Mouse (Mus musculus): ENCODE measurements at regions not wholly inside any gene's neighbourhood (a gene's known extent, or its start where the extent isn't known, plus 50 kb on each side); places are given as distances from the start of the nearest gene placed in this dataset.

DNA sequence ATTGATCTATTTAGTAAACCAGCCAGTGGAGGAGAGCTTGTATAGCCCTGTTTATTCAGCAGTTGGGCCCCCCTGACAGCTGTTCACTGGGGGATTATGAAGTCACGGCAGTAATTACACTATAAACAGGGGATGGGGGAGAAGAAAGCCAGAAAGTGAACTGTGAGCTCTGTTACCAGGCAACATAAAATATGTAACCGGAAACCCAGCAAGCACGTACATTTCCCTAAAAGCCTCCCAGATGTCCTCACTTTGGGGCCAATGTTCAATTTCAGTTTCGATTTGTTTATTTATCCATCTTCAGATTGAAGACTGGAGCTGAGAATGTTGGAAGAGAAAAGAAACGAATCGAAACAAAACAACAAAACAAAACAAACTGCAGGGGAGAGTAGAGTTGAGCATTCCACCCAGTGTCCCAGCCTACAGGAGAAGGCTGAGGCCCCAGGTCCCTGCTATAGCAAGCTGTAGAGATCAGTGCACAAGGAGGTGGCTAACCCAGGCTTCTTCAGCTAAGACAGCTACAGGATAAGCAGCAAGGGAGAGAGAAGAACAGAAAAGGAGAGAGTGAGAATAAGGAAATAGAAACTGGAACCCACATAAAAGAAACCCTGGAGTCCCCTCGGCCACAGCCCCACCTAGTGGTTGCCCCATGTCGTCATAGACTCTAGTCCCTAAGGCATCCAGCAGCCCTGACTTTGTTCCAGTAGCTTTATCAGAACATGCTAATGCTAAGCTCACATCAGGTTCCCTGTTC is 517.7 kb upstream of the Gm26657 start:
- no peak for ATAC-seq (ENCODE audit: insufficient number of reproducible peaks, insufficient read depth, low FRiP score, low read depth)
- H3K4me3 ChIP-seq (ENCODE audit: control insufficient read depth in 1 of 2, insufficient read depth in 1 of 2, low read depth in 1 of 2, low read length in 2 of 2) = no peak overlapping the region
- WGBS = 55% methylated on average over 8 of the region's 8 CpGs

DNA sequence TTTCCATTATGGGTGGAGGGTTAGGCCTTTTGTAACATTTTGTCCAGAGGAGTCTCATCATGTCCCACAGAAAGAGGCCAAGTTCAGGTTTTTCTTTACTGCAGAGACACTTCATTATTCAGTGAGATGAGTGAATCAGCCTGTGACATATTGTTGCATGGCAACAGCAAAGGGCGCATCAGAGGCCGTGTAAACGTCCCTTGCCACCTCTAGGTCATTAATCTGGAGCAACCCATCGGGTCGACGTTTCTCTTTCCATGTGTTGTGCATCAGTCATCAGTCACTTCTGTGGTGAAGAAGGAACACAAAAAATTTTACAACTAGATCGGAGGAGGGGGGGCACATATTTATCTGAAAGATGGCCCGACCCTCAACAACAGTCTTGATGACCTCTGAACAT is 519.3 kb upstream of the Gm26657 start:
- Histone ChIP-seq H3K9ac (ENCODE audit: low read length) (no peak overlapping the region), H3K9me3 (ENCODE audit: control insufficient read depth, low read length) (no peaks in the 10 kb centered on the region), H3K4me1 (ENCODE audit: control insufficient read depth in 2 of 2, insufficient read depth in 2 of 2, low read length in 2 of 2) (0 out of 4 replicates have a peak, but pooled peaks cover 0 to 6% of the 10 kb centered on the region in 2 experiments), H3K4me2 (ENCODE audit: low read length) (no peak overlapping the region), H3K27me3 (ENCODE audit: control insufficient read depth, insufficient read depth, low read length) (no peaks in the 10 kb centered on the region), H3K4me3 (ENCODE audit: control insufficient read depth in 1 of 2, insufficient read depth in 1 of 2, low read depth in 1 of 2, low read length in 2 of 2) (no peak overlapping the region), H3K27ac (replicated peaks in 1 of 2; ENCODE audit: control insufficient read depth in 1 of 2, insufficient read depth in 1 of 2, low read depth in 2 of 2, low read length in 2 of 2) (no peak overlapping the region), H3K36me3 (ENCODE audit: control insufficient read depth, insufficient read depth, low read length) (no peaks in the 10 kb centered on the region)
- no peak for ATAC-seq (ENCODE audit: insufficient number of reproducible peaks, insufficient read depth, low FRiP score, low read depth)
- WGBS = 69% methylated on average over 8 of the region's 8 CpGs

More for the DNA sequence above, 517.7 kb upstream of the Gm26657 start:
- Histone ChIP-seq H3K9me3 (ENCODE audit: control insufficient read depth, low read length) (no peaks in the 10 kb centered on the region), H3K27ac (replicated peaks in 1 of 2; ENCODE audit: control insufficient read depth in 1 of 2, insufficient read depth in 1 of 2, low read depth in 2 of 2, low read length in 2 of 2) (no peak overlapping the region), H3K36me3 (ENCODE audit: control insufficient read depth, insufficient read depth, low read length) (no peaks in the 10 kb centered on the region), H3K4me1 (ENCODE audit: control insufficient read depth in 2 of 2, insufficient read depth in 2 of 2, low read length in 2 of 2) (0 out of 4 replicates have a peak, but pooled peaks cover 0 to 2% of the 10 kb centered on the region in 2 experiments), H3K9ac (ENCODE audit: low read length) (no peak overlapping the region), H3K27me3 (ENCODE audit: control insufficient read depth, insufficient read depth, low read length) (no peaks in the 10 kb centered on the region), H3K4me2 (ENCODE audit: low read length) (no peak overlapping the region)

DNA sequence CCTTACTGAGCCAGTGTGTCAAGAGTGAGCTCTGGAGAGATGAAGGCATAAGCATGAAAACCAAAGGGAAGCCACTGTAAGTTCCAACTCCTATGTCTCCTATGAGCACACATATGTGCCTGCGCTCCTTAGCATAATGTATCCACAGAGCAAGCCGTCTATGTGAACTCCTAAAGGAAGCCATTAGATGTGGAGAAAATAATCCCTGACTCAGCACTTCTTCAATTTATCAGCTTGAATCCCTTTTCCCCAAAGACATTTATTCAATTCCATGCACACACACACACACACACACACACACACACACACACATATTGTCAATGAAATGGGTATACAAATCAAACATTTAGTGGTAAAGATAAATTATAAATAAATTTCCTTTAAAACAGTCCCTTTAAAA is 530.4 kb upstream of the Gm26657 start:
- H3K4me2 ChIP-seq (ENCODE audit: low read length) = no peak overlapping the region
- no peaks in the 10 kb centered on the region for H3K4me1 ChIP-seq (ENCODE audit: control insufficient read depth in 2 of 2, insufficient read depth in 2 of 2, low read length in 2 of 2)
- no peaks in the 10 kb centered on the region for H3K27me3 ChIP-seq (ENCODE audit: control insufficient read depth, insufficient read depth, low read length)
- H3K9ac ChIP-seq (ENCODE audit: low read length) = no peak overlapping the region
- H3K4me3 ChIP-seq (ENCODE audit: control insufficient read depth in 1 of 2, insufficient read depth in 1 of 2, low read depth in 1 of 2, low read length in 2 of 2) = no peak overlapping the region
- 94% methylated on average over 2 of the region's 2 CpGs for WGBS
- H3K36me3 ChIP-seq (ENCODE audit: control insufficient read depth, insufficient read depth, low read length) = no peaks in the 10 kb centered on the region
- ATAC-seq (ENCODE audit: insufficient number of reproducible peaks, insufficient read depth, low FRiP score, low read depth) = no peak
- H3K27ac ChIP-seq (replicated peaks in 1 of 2; ENCODE audit: control insufficient read depth in 1 of 2, insufficient read depth in 1 of 2, low read depth in 2 of 2, low read length in 2 of 2) = no peak overlapping the region
- H3K9me3 ChIP-seq (ENCODE audit: control insufficient read depth, low read length) = no peaks in the 10 kb centered on the region

DNA sequence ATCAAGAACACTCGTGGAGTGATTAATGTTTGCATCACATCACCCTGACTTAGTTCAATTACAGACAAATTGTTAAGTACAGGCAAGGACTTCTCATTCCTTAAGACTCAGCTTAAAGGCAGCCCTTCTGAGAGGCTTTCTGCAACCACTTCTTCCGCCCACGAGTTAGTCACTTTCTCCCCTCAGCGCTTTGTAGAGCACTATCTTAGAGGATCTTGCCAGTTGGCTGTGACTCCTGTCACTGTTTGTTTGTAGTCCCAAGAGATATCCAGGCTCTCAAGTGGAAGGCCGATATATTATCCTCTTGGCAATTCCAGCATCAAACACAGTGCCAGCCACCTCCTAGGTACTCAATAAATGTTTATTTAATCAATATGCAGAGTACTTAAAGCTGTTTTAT is 532.1 kb upstream of the Gm26657 start:
- Histone ChIP-seq H3K27me3 (ENCODE audit: control insufficient read depth, insufficient read depth, low read length) (no peaks in the 10 kb centered on the region), H3K4me3 (ENCODE audit: control insufficient read depth in 1 of 2, insufficient read depth in 1 of 2, low read depth in 1 of 2, low read length in 2 of 2) (no peak overlapping the region), H3K9ac (ENCODE audit: low read length) (no peak overlapping the region), H3K4me1 (ENCODE audit: control insufficient read depth in 2 of 2, insufficient read depth in 2 of 2, low read length in 2 of 2) (no peaks in the 10 kb centered on the region), H3K4me2 (ENCODE audit: low read length) (no peak overlapping the region), H3K36me3 (ENCODE audit: control insufficient read depth, insufficient read depth, low read length) (no peaks in the 10 kb centered on the region), H3K27ac (replicated peaks in 1 of 2; ENCODE audit: control insufficient read depth in 1 of 2, insufficient read depth in 1 of 2, low read depth in 2 of 2, low read length in 2 of 2) (no peak overlapping the region), H3K9me3 (ENCODE audit: control insufficient read depth, low read length) (peaks cover 5% of the 10 kb centered on the region; the same call in 1 of the 2 replicates)
- no peak for ATAC-seq (ENCODE audit: insufficient number of reproducible peaks, insufficient read depth, low FRiP score, low read depth)
- WGBS = 42% methylated on average over 5 of the region's 5 CpGs

DNA sequence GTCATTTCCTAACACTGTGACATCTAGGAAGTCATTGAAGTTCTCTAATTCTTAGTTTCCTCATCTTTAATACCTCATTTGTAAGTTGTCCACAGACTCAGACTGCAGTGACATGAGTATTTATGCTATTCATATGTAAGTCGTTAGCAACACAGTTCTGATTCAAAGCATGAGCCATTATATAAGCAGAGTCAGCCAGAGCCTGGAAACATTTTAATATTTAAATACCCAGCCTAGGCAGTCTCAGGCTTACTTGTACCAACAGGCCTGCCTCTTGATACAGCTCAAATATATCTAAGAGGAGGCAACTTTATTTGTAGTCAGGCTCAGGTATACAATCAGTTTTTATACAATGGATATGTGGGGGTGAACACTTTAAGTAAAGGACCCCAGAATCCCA is 534.8 kb upstream of the Gm26657 start:
- 90% methylated on average over 1 of the region's 1 CpGs for WGBS
- H3K9ac ChIP-seq (ENCODE audit: low read length) = no peak overlapping the region
- no peaks in the 10 kb centered on the region for H3K36me3 ChIP-seq (ENCODE audit: control insufficient read depth, insufficient read depth, low read length)
- H3K4me1 ChIP-seq (ENCODE audit: control insufficient read depth in 2 of 2, insufficient read depth in 2 of 2, low read length in 2 of 2) = no peaks in the 10 kb centered on the region
- H3K4me2 ChIP-seq (ENCODE audit: low read length) = no peak overlapping the region
- no peaks in the 10 kb centered on the region for H3K27me3 ChIP-seq (ENCODE audit: control insufficient read depth, insufficient read depth, low read length)
- no peak overlapping the region for H3K4me3 ChIP-seq (ENCODE audit: control insufficient read depth in 1 of 2, insufficient read depth in 1 of 2, low read depth in 1 of 2, low read length in 2 of 2)
- H3K27ac ChIP-seq (replicated peaks in 1 of 2; ENCODE audit: control insufficient read depth in 1 of 2, insufficient read depth in 1 of 2, low read depth in 2 of 2, low read length in 2 of 2) = no peak overlapping the region
- no peak for ATAC-seq (ENCODE audit: insufficient number of reproducible peaks, insufficient read depth, low FRiP score, low read depth)
- H3K9me3 ChIP-seq (ENCODE audit: control insufficient read depth, low read length) = peaks cover 5% of the 10 kb centered on the region; the same call in 1 of the 2 replicates

DNA sequence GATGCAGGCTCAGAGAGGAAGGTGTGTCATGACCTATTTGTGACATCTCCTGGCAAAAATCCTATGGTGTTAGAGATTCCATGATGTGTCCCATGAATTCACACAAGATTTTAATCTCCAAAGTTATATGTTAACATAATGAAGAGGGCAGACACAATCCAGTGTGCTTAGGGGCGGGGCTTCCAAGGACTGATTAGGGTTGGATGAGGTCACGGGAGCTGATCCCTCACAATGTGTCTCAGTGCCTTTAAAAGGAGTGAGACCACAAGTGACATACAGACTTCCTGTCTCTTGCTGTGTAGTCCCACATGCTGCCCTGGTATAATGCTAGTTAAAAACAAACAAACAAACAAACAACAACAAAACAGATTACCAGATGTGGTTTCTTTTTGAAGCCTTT is 546.5 kb upstream of the Gm26657 start:
- 65% methylated on average over 2 of the region's 2 CpGs for WGBS

DNA sequence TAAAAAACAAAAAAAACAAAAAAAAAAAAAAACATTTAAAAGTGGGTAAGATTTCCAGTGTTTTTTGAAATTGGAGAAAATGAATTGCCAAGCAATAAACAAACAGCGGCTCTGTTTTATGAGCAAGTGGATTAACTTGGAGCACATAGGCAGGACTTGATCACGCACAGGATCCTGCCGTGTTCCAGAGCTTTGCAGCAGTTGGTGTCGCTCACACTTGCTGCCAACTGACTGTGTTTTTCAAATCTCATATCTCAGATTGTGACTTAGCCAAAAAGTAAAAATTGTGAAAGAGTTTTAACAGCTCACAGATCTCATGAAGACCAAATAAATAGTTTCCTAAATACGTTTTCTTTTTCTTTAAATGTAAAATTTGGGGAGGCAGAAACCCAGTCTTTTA is 547.4 kb upstream of the Gm26657 start:
- no peaks in the 10 kb centered on the region for H3K36me3 ChIP-seq (ENCODE audit: control insufficient read depth, insufficient read depth, low read length)
- no peaks in the 10 kb centered on the region for H3K4me1 ChIP-seq (ENCODE audit: control insufficient read depth in 2 of 2, insufficient read depth in 2 of 2, low read length in 2 of 2)
- no peak for ATAC-seq (ENCODE audit: insufficient number of reproducible peaks, insufficient read depth, low FRiP score, low read depth)
- no peak overlapping the region for H3K9ac ChIP-seq (ENCODE audit: low read length)
- WGBS = 85% methylated on average over 5 of the region's 5 CpGs
- H3K27ac ChIP-seq (replicated peaks in 1 of 2; ENCODE audit: control insufficient read depth in 1 of 2, insufficient read depth in 1 of 2, low read depth in 2 of 2, low read length in 2 of 2) = no peak overlapping the region
- H3K4me2 ChIP-seq (ENCODE audit: low read length) = no peak overlapping the region
- H3K4me3 ChIP-seq (ENCODE audit: control insufficient read depth in 1 of 2, insufficient read depth in 1 of 2, low read depth in 1 of 2, low read length in 2 of 2) = no peak overlapping the region
- H3K9me3 ChIP-seq (ENCODE audit: control insufficient read depth, low read length) = no peaks in the 10 kb centered on the region
- no peaks in the 10 kb centered on the region for H3K27me3 ChIP-seq (ENCODE audit: control insufficient read depth, insufficient read depth, low read length)

More for the DNA sequence above, 546.5 kb upstream of the Gm26657 start:
- no peak for ATAC-seq (ENCODE audit: insufficient number of reproducible peaks, insufficient read depth, low FRiP score, low read depth)
- no peaks in the 10 kb centered on the region for H3K36me3 ChIP-seq (ENCODE audit: control insufficient read depth, insufficient read depth, low read length)
- H3K9ac ChIP-seq (ENCODE audit: low read length) = no peak overlapping the region
- H3K4me2 ChIP-seq (ENCODE audit: low read length) = no peak overlapping the region
- H3K4me1 ChIP-seq (ENCODE audit: control insufficient read depth in 2 of 2, insufficient read depth in 2 of 2, low read length in 2 of 2) = no peaks in the 10 kb centered on the region
- H3K9me3 ChIP-seq (ENCODE audit: control insufficient read depth, low read length) = no peaks in the 10 kb centered on the region
- H3K27ac ChIP-seq (replicated peaks in 1 of 2; ENCODE audit: control insufficient read depth in 1 of 2, insufficient read depth in 1 of 2, low read depth in 2 of 2, low read length in 2 of 2) = no peak overlapping the region
- no peak overlapping the region for H3K4me3 ChIP-seq (ENCODE audit: control insufficient read depth in 1 of 2, insufficient read depth in 1 of 2, low read depth in 1 of 2, low read length in 2 of 2)
- H3K27me3 ChIP-seq (ENCODE audit: control insufficient read depth, insufficient read depth, low read length) = no peaks in the 10 kb centered on the region

DNA sequence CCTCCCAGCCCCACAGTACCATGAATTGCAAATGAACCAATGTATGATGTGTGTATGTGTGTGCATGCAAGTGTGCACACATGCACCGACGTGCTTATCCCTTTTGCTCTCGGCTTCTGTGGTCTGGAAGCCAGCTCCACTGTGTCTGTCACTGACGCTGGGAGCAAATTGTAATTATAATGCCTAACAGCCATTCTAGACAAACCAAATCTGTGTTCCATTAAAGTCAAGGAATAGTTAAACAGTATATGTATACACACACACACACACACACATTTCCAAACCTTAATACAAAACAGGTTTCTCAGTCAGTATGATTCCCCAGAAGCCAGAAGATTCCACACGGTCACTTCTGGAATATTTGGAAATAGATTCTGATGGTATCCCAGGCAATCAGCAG is 560.3 kb upstream of the Gm26657 start:
- H3K4me3 ChIP-seq (ENCODE audit: control insufficient read depth in 1 of 2, insufficient read depth in 1 of 2, low read depth in 1 of 2, low read length in 2 of 2) = no peak overlapping the region
- H3K4me2 ChIP-seq (ENCODE audit: low read length) = no peak overlapping the region
- no peaks in the 10 kb centered on the region for H3K9me3 ChIP-seq (ENCODE audit: control insufficient read depth, low read length)
- no peak overlapping the region for H3K27ac ChIP-seq (replicated peaks in 1 of 2; ENCODE audit: control insufficient read depth in 1 of 2, insufficient read depth in 1 of 2, low read depth in 2 of 2, low read length in 2 of 2)
- ATAC-seq (ENCODE audit: insufficient number of reproducible peaks, insufficient read depth, low FRiP score, low read depth) = no peak
- no peaks in the 10 kb centered on the region for H3K36me3 ChIP-seq (ENCODE audit: control insufficient read depth, insufficient read depth, low read length)
- H3K4me1 ChIP-seq (ENCODE audit: control insufficient read depth in 2 of 2, insufficient read depth in 2 of 2, low read length in 2 of 2) = peaks cover 2% of the 10 kb centered on the region in 2 experiments; a peak in 3 of 4 replicates
- no peaks in the 10 kb centered on the region for H3K27me3 ChIP-seq (ENCODE audit: control insufficient read depth, insufficient read depth, low read length)
- 84% methylated on average over 5 of the region's 5 CpGs for WGBS
- H3K9ac ChIP-seq (ENCODE audit: low read length) = no peak overlapping the region
